Mouse (Mus musculus) stomach, embryonic 14.5 days (tissue): Measurements from ENCODE around the gene Raet1e. TPM values are rescaled to one million over a fixed set of nuclear protein-coding genes. Genes with fewer than 3 reads are reported as not detected.
"Not testable (repeated sequence)": the region's sequence is repeated elsewhere in the genome, so short reads cannot be mapped to it uniquely, and the experiment has no call there.

Experiments
- ATAC-seq: fragments of 200-750 bp; cut with Nextera tagmentation; 2 replicates; pipeline ENCODE4 v1.8.0; 2017; ENCODE audit warnings: low read depth, moderate TSS enrichment; ENCODE audit not compliant: insufficient number of reproducible peaks, insufficient read depth, low FRiP score
- H3K27ac ChIP-seq: fragments of 300-500 bp; sonication (generic); 2 replicates; pipeline ENCODE4 v1.5.1; 2014; ENCODE audit warnings: mild to moderate bottlenecking, low read length, moderate library complexity, mixed read lengths
- H3K27me3 ChIP-seq: fragments of 300-500 bp; sonication (generic); 2 replicates; pipeline ENCODE4 v1.6.1; 2014; ENCODE audit warnings: low read length, control low read depth, mixed read lengths; ENCODE audit not compliant: control insufficient read depth, insufficient read depth
- H3K36me3 ChIP-seq: fragments of 300-500 bp; sonication (generic); 2 replicates; pipeline ENCODE4 v1.6.1; 2014; ENCODE audit warnings: mild to moderate bottlenecking, control low read depth, low read length, moderate library complexity, mixed read lengths; ENCODE audit not compliant: control insufficient read depth, insufficient read depth
- H3K4me1 ChIP-seq: fragments of 300-500 bp; sonication (generic); 2 replicates; pipeline ENCODE4 v1.6.1; 2014; ENCODE audit warnings: low read length, control low read depth, mixed read lengths; ENCODE audit not compliant: control insufficient read depth, insufficient read depth
- H3K4me2 ChIP-seq: fragments of 300-500 bp; sonication (generic); replicated peaks from 2 replicates; pipeline ENCODE4 v1.6.1; 2014; ENCODE audit warnings: low read depth, low read length, control low read depth
- H3K4me3 ChIP-seq: fragments of 300-500 bp; sonication (generic); 2 replicates; pipeline ENCODE4 v1.5.1; 2014; ENCODE audit warnings: low read depth, low read length, control low read depth
- H3K9ac ChIP-seq: fragments of 300-500 bp; sonication (generic); replicated peaks from 2 replicates; pipeline ENCODE4 v1.6.1; 2014; ENCODE audit warnings: low read depth, mild to moderate bottlenecking, control low read depth, low read length, moderate library complexity, mixed read lengths
- H3K9me3 ChIP-seq: fragments of 300-500 bp; sonication (generic); 2 replicates; pipeline ENCODE4 v1.6.1; 2016; ENCODE audit warnings: low read depth, low read length, control low read depth; ENCODE audit not compliant: control insufficient read depth
- WGBS: fragments of 180-500 bp; shearing (Covaris S2); extraction: QIAGEN DNeasy Blood & Tissue Kit; methylation state at CpG from one replicate; pipeline ENCODE4 v1.1.7; 2014; 5-methylcytosine and 5-hydroxymethylcytosine counted together
- polyA plus RNA-seq: library from polyadenylated mRNA; unstranded; fragments of >200 nt; fragmentation: Nextera tagmentation; extraction: Ambion mirVana; gene quantifications from 2 replicates; pipeline ENCODE4 v1.2.1, GENCODE M21; 2014

Raet1e gene
- polyA plus RNA-seq, 1 experiment from 2014 or later: 12.5 TPM

GRCm38 (mm10) chr10:22396680-22397079 is 238.3 kb downstream of the Raet1e start:
- H3K4me1 ChIP-seq, H3K9me3 ChIP-seq, ATAC-seq, H3K9ac ChIP-seq, H3K4me3 ChIP-seq, H3K27ac ChIP-seq, H3K36me3 ChIP-seq, H3K27me3 ChIP-seq, H3K4me2 ChIP-seq: not testable (repeated sequence)
- 23% methylated on average over 1 of the region's 1 CpGs for WGBS

- peak; percentile 86 for ATAC-seq
- not testable (repeated sequence) for H3K36me3 ChIP-seq, H3K9me3 ChIP-seq, H3K4me3 ChIP-seq, H3K4me2 ChIP-seq, H3K9ac ChIP-seq, H3K4me1 ChIP-seq, H3K27ac ChIP-seq, H3K27me3 ChIP-seq
- 6% methylated on average over 9 of the region's 11 CpGs for WGBS
Observed at GRCm38 (mm10) chr10:22402225-22402917, 244.0 kb downstream of the Raet1e start.

- not testable (repeated sequence) for H3K36me3 ChIP-seq, H3K27me3 ChIP-seq, H3K9ac ChIP-seq, H3K4me2 ChIP-seq, H3K4me3 ChIP-seq, H3K9me3 ChIP-seq, H3K4me1 ChIP-seq, H3K27ac ChIP-seq
- WGBS: 0% methylated on average over 2 of the region's 8 CpGs
- peak; percentile 58; the same call in 1 of the 2 replicates for ATAC-seq
Observed at GRCm38 (mm10) chr10:22413702-22414494, 255.5 kb downstream of the Raet1e start.

Other genes with a start within 250 kb of the Raet1e start
- not detected in 2 replicates for gene 4930444G20Rik, start 90.5 kb upstream of the Raet1e start, polyA plus RNA-seq
- gene E030030I06Rik, start 9.3 kb upstream of the Raet1e start, polyA plus RNA-seq: 31.4 and 36.3 TPM in 2 replicates
- gene H60b, start within 50 bp of the Raet1e start, polyA plus RNA-seq: 0.78 and 1.1 TPM in 2 replicates
- gene Raet1d, start 202.0 kb downstream of the Raet1e start, polyA plus RNA-seq: 11.4 and 11.7 TPM in 2 replicates